Mouse (Mus musculus) CH12.LX (cell line): ENCODE results near the gene Kalrn. TPM values are rescaled to one million over a fixed set of nuclear protein-coding genes. Genes with fewer than 3 reads are reported as not detected.
A peak's percentile ranks its signal among the peaks of the same experiment; 100 is the strongest.

ENCODE experiments used
- DNase-seq: peaks from one replicate; pipeline ENCODE4 v3.0.0-alpha.2; 2013; ENCODE audit errors: extremely low read depth
- H3K27ac ChIP-seq: 2 replicates; pipeline ENCODE4 v1.5.1; 2012; ENCODE audit warnings: low read depth, mild to moderate bottlenecking, control low read depth, moderate library complexity; ENCODE audit not compliant: insufficient read depth
- H3K27me3 ChIP-seq: replicated peaks from 2 replicates; pipeline ENCODE3; 2012; ENCODE audit warnings: inconsistent platforms
- H3K36me3 ChIP-seq, 2 experiments: replicated peaks in 1 of 2; 2 replicates each; pipeline versions ENCODE3 to v1.6.1; 2012; ENCODE audit warnings: inconsistent platforms in 1 of 2, low read length in 1 of 2, mild to moderate bottlenecking in 1 of 2, mixed read lengths in 1 of 2, moderate library complexity in 1 of 2; ENCODE audit not compliant: control insufficient read depth in 1 of 2, insufficient read depth in 1 of 2
- H3K4me1 ChIP-seq, 2 experiments: 2 replicates each; pipeline ENCODE4 v1.6.1; 2012; ENCODE audit warnings: inconsistent platforms in 1 of 2, moderate library complexity in 1 of 2; ENCODE audit not compliant: insufficient read depth in 2 of 2, control insufficient read depth in 1 of 2
- H3K4me2 ChIP-seq: 2 replicates; pipeline ENCODE4 v1.6.1; 2012; ENCODE audit warnings: low read depth, mild to moderate bottlenecking, control low read depth; ENCODE audit not compliant: poor library complexity, insufficient read depth, severe bottlenecking
- H3K4me3 ChIP-seq, 3 experiments: fragments of 150-350 bp in 1 of 3; sonication (generic) in 1 of 3; replicated peaks in 1 of 3; 2 replicates each; pipeline versions ENCODE3 to v1.5.1; 2011 to 2012; ENCODE audit warnings: low read depth in 2 of 3, low read length in 2 of 3, mild to moderate bottlenecking in 2 of 3, moderate library complexity in 2 of 3, control low read depth in 1 of 3, improper control_type of control experiment in 1 of 3, inconsistent platforms in 1 of 3, mixed read lengths in 1 of 3; ENCODE audit not compliant: poor library complexity in 1 of 3
- H3K79me2 ChIP-seq: replicated peaks from 2 replicates; pipeline ENCODE4 v1.6.1; 2012; ENCODE audit warnings: mild to moderate bottlenecking, moderate library complexity; ENCODE audit not compliant: control insufficient read depth, poor library complexity, insufficient read depth, severe bottlenecking; ENCODE audit errors: extremely low read depth
- H3K9ac ChIP-seq: 2 replicates; pipeline ENCODE4 v1.6.1; 2012; ENCODE audit warnings: low read depth, mild to moderate bottlenecking, control low read depth, moderate library complexity; ENCODE audit not compliant: insufficient read depth
- H3K9me3 ChIP-seq: replicated peaks from 2 replicates; pipeline ENCODE3; 2012; ENCODE audit warnings: low read length, inconsistent platforms, mixed read lengths
- BHLHE40 ChIP-seq: IDR thresholded peaks from 2 replicates; pipeline ENCODE4 v1.6.1; 2011; ENCODE audit warnings: mild to moderate bottlenecking, low read depth, low read length, improper control_type of control experiment
- CHD2 ChIP-seq: IDR thresholded peaks from 2 replicates; pipeline ENCODE4 v1.6.1; 2011; ENCODE audit warnings: low read length, improper control_type of control experiment
- CTCF ChIP-seq, 2 experiments: IDR thresholded peaks in 1 of 2; conservative IDR thresholded peaks in 1 of 2; 2 replicates each; pipeline ENCODE4 v1.5.1; 2011 to 2012; ENCODE audit warnings: low read depth in 2 of 2, low read length in 2 of 2, improper control_type of control experiment in 1 of 2, inconsistent platforms in 1 of 2, mild to moderate bottlenecking in 1 of 2, moderate library complexity in 1 of 2
- ELF1 ChIP-seq: IDR thresholded peaks from 2 replicates; pipeline ENCODE4 v1.6.1; 2014; ENCODE audit warnings: low read depth, mild to moderate bottlenecking, inconsistent platforms, low read length, improper control_type of control experiment
- ETS1 ChIP-seq: conservative IDR thresholded peaks from 2 replicates; pipeline ENCODE4 v1.6.1; 2012; ENCODE audit warnings: low read depth, mild to moderate bottlenecking, inconsistent platforms, low read length, improper control_type of control experiment, moderate library complexity
- GABPA ChIP-seq: IDR thresholded peaks from 2 replicates; pipeline ENCODE4 v1.6.1; 2012; ENCODE audit warnings: low read depth, low read length, improper control_type of control experiment, inconsistent platforms; ENCODE audit not compliant: insufficient replicate concordance
- HCFC1 ChIP-seq: IDR thresholded peaks from 2 replicates; pipeline ENCODE4 v1.6.1; 2012; ENCODE audit warnings: low read depth, mild to moderate bottlenecking, inconsistent platforms, low read length, improper control_type of control experiment
- IRF4 ChIP-seq: IDR thresholded peaks from 2 replicates; pipeline ENCODE4 v1.6.1; 2014; ENCODE audit warnings: low read depth, mild to moderate bottlenecking, inconsistent platforms, low read length, improper control_type of control experiment
- MAZ ChIP-seq: IDR thresholded peaks from 2 replicates; pipeline ENCODE4 v1.6.1; 2012; ENCODE audit warnings: low read depth, mild to moderate bottlenecking, inconsistent platforms, low read length, improper control_type of control experiment, moderate library complexity
- MXI1 ChIP-seq: IDR thresholded peaks from 2 replicates; pipeline ENCODE4 v1.6.1; 2011; ENCODE audit warnings: mild to moderate bottlenecking, low read depth, low read length, improper control_type of control experiment
- NELFE ChIP-seq: IDR thresholded peaks from 2 replicates; pipeline ENCODE4 v1.6.1; 2011; ENCODE audit warnings: low read depth, low read length, improper control_type of control experiment
- NRF1 ChIP-seq: IDR thresholded peaks from 2 replicates; pipeline ENCODE4 v1.6.1; 2014; ENCODE audit warnings: low read depth, mild to moderate bottlenecking, inconsistent platforms, low read length, improper control_type of control experiment, moderate library complexity
- PAX5 ChIP-seq: IDR thresholded peaks from 2 replicates; pipeline ENCODE4 v1.6.1; 2012; ENCODE audit warnings: low read length, inconsistent platforms, mixed read lengths
- RAD21 ChIP-seq: IDR thresholded peaks from 2 replicates; pipeline ENCODE4 v1.6.1; 2011; ENCODE audit warnings: low read depth, mild to moderate bottlenecking, low read length, improper control_type of control experiment, moderate library complexity
- RCOR1 ChIP-seq: conservative IDR thresholded peaks from 2 replicates; pipeline ENCODE4 v1.6.1; 2012; ENCODE audit warnings: low read depth, mild to moderate bottlenecking, inconsistent platforms, low read length, improper control_type of control experiment
- SIN3A ChIP-seq: IDR thresholded peaks from 2 replicates; pipeline ENCODE4 v1.6.1; 2012; ENCODE audit warnings: low read length, improper control_type of control experiment, inconsistent platforms
- SMC3 ChIP-seq: IDR thresholded peaks from 2 replicates; pipeline ENCODE4 v1.6.1; 2011; ENCODE audit warnings: low read depth, low read length, improper control_type of control experiment
- TBP ChIP-seq: conservative IDR thresholded peaks from 2 replicates; pipeline ENCODE4 v1.6.1; 2011; ENCODE audit warnings: low read depth, low read length, improper control_type of control experiment
- TCF12 ChIP-seq: IDR thresholded peaks from 2 replicates; pipeline ENCODE4 v1.6.1; 2014; ENCODE audit warnings: low read depth, mild to moderate bottlenecking, inconsistent platforms, low read length, improper control_type of control experiment
- USF2 ChIP-seq: conservative IDR thresholded peaks from 2 replicates; pipeline ENCODE4 v1.6.1; 2011; ENCODE audit warnings: low read depth, low read length, improper control_type of control experiment
- ZKSCAN1 ChIP-seq: IDR thresholded peaks from 2 replicates; pipeline ENCODE4 v1.6.1; 2012; ENCODE audit warnings: low read depth, inconsistent platforms, low read length, improper control_type of control experiment, borderline replicate concordance
- ZMIZ1 ChIP-seq: IDR thresholded peaks from 2 replicates; pipeline ENCODE4 v1.6.1; 2012; ENCODE audit warnings: low read depth, mild to moderate bottlenecking, inconsistent platforms, low read length, improper control_type of control experiment
- ZNF384 ChIP-seq: IDR thresholded peaks from 2 replicates; pipeline ENCODE4 v1.6.1; 2012; ENCODE audit warnings: low read depth, low read length, improper control_type of control experiment, inconsistent platforms
- dilution Hi-C: fragments of 300-500 bp; cut with MboI; formaldehyde crosslinking; loops from 2 replicates; pipeline ENCODE4 v1.14.3; 2020; ENCODE audit warnings: low sequenced_read_pairs; ENCODE audit not compliant: extremely low pct_unique_long_range_greater_than_20kb, extremely low pct_ligation_motif_present
- in situ Hi-C: fragments of 300-500 bp; cut with MboI; formaldehyde crosslinking; loops from 3 replicates; pipeline ENCODE4 v1.14.3; 2019; ENCODE audit warnings: low sequenced_read_pairs, low pct_ligation_motif_present, low pct_unique_long_range_greater_than_20kb, mixed read lengths
- polyA plus RNA-seq: library from polyadenylated mRNA; unstranded; fragments of >175 nt; gene quantifications from 2 replicates; pipeline ENCODE4 v1.2.1, GENCODE M21; 2012; ENCODE audit warnings: low read depth; ENCODE audit not compliant: insufficient read length
- total RNA-seq, 2 experiments: library from RNA; depleted of rRNA; stranded (reverse); fragments of 300-350 nt in 1 of 2; fragments of >200 nt in 1 of 2; gene quantifications; 2 replicates each; pipeline ENCODE4 v1.2.3; 2012 to 2014

Gene Kalrn
- total and polyA plus RNA-seq, 3 experiments = 0.08 to 0.09 TPM; not detected in 1

- in situ Hi-C loops = no loop called here
- Histone ChIP-seq H3K79me2 (no peaks in the 10 kb centered on the region), H3K9me3 (no peaks in the 10 kb centered on the region), H3K27ac (no peak overlapping the region), H3K36me3 (no peaks in the 10 kb centered on the region), H3K27me3 (peaks cover 88% of the 10 kb centered on the region), H3K4me3 (no peak overlapping the region), H3K4me1 (no peaks in the 10 kb centered on the region), H3K4me2 (no peak overlapping the region), H3K9ac (no peak overlapping the region)
- TF ChIP-seq ELF1 = no peak
- no peak for TF ChIP-seq TBP
- no peak for TF ChIP-seq NRF1
- no peak for TF ChIP-seq HCFC1
- no peak for TF ChIP-seq SIN3A
- no peak for TF ChIP-seq USF2
- peak; percentile 67 for TF ChIP-seq CHD2
- TF ChIP-seq TCF12 = 0 out of 2 replicates have a peak, but pooled peaks have one; percentile 21
- TF ChIP-seq PAX5 = no peak
- 0 out of 2 replicates have a peak, but pooled peaks have one; percentile 16 for TF ChIP-seq BHLHE40
- no peak for TF ChIP-seq RCOR1
- TF ChIP-seq ZNF384 = no peak
- TF ChIP-seq MXI1 = no peak
- TF ChIP-seq SMC3 = peak; percentile 69
- TF ChIP-seq CTCF (conservative IDR thresholded peaks at IDR 0.05 in 1 of 2, IDR thresholded peaks at IDR 0.05 in 1 of 2; ENCODE audit: low read depth in 2 of 2, low read length in 2 of 2) = peak; percentile 34 to 85; a peak in 3 of 4 replicates
- no peak for TF ChIP-seq ZMIZ1
- TF ChIP-seq ZKSCAN1 = no peak
- TF ChIP-seq MAZ = peak; percentile 61; the same call in 1 of the 2 replicates
- no peak for TF ChIP-seq ETS1
- 0 out of 2 replicates have a peak, but pooled peaks have one; percentile 28 for TF ChIP-seq IRF4
- TF ChIP-seq GABPA = no peak
- TF ChIP-seq RAD21 = peak; percentile 51
- TF ChIP-seq NELFE = no peak
- dilution Hi-C loops = no loop called here
- peak; percentile 48 for DNase-seq
Measured at GRCm38 (mm10) chr16:34322546-34322945, 250.8 kb downstream of the Kalrn start.
